1 mouse cellular context compared by ENCODE assay signal in the genomic region with DNA sequence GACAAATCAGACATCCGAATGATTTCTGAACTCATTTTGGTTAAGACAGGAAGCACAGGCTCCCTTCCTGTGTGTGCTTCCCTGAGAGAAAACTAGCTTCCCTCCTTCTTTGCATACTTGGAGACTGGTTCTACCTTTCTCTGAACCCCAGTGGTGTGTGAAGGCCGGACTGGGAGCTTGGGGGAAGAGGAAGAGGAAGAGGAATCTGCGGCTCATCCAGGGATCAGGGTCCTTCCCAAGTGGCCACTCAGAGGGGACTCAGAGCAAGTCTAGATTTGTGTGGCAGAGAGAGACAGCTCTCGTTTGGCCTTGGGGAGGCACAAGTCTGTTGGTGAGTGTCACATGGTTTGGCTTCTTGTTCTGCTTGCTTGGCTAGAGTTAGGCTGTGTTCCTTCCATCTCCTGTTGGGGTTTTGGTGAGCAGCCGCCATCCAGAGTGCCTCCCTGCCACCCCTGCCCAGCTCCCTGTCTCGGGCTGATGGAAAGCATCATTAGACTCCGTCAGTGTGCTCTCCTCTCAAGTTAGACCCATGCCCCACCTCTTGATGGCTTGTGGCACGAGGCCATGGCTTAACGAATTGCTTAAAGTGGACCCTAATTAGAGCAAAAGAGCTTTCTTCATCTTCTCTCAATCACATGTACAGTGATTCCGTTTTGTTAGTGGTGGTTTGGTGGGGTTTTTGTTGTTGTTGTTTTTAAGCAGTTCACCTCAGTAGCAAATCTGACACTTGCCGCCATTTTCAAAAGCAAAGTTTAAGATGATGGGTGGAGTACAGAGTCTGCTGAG.
TF ChIP-seq lines count a peak whose summit lies in the region.

No protein-coding gene starts in this region.

TF ChIP-seq in CH12.LX, 34 proteins besides CTCF, POLR2A, EP300 and RAD21 (continued from another document):
- TF ChIP-seq TBP (conservative IDR thresholded peaks at IDR 0.05; ENCODE audit: low read depth, low read length) (peak; percentile 66; the same call in 1 of the 2 replicates), IRF4 (IDR thresholded peaks at IDR 0.05; ENCODE audit: low read depth, low read length) (peak; percentile 4; the same call in 1 of the 2 replicates), UBTF (IDR thresholded peaks at IDR 0.05; ENCODE audit: low read depth, low read length) (no peak), KAT2A (IDR thresholded peaks at IDR 0.05; ENCODE audit: insufficient replicate concordance, low read length) (no peak), PAX5 (IDR thresholded peaks at IDR 0.05; ENCODE audit: low read length) (no peak), MXI1 (IDR thresholded peaks at IDR 0.05; ENCODE audit: low read depth, low read length) (no peak), JUN (IDR thresholded peaks at IDR 0.05; ENCODE audit: insufficient read depth, low read depth, low read length) (no peak), USF2 (conservative IDR thresholded peaks at IDR 0.05; ENCODE audit: low read depth, low read length) (peak; percentile 43), ZNF384 (IDR thresholded peaks at IDR 0.05; ENCODE audit: low read depth, low read length) (no peak), MYC (IDR thresholded peaks at IDR 0.05; ENCODE audit: low read depth, low read length) (peak; percentile 8), MEF2A (IDR thresholded peaks at IDR 0.05; ENCODE audit: borderline replicate concordance, low read depth, low read length) (no peak), USF1 (IDR thresholded peaks at IDR 0.05; ENCODE audit: low read depth, low read length) (peak; percentile 65), MAX (IDR thresholded peaks at IDR 0.05; ENCODE audit: low read length) (peak; percentile 76), E2F4 (IDR thresholded peaks at IDR 0.05; ENCODE audit: insufficient replicate concordance, low read depth, low read length) (0 out of 2 replicates have a peak, but pooled peaks have one; percentile 3), JUND (conservative IDR thresholded peaks at IDR 0.05; ENCODE audit: low read depth, low read length) (no peak), ZMIZ1 (IDR thresholded peaks at IDR 0.05; ENCODE audit: low read depth, low read length) (peak; percentile 52)
